Mouse (Mus musculus) kidney, adult 8-10 months (tissue): ENCODE measurements around the gene Grb2.

Source experiments
- DNase-seq, 2 experiments: peaks; one replicate each; pipeline ENCODE4 v3.0.0; 2022

Gene Grb2

GRCm38 (mm10) chr11:115643265-115643664 is 65.1 kb downstream of the Grb2 start:
- no peak for DNase-seq

GRCm38 (mm10) chr11:115642705-115643104 is 65.7 kb downstream of the Grb2 start:
- no peak for DNase-seq

- no peak for DNase-seq
Measured at GRCm38 (mm10) chr11:115641664-115642036, 66.7 kb downstream of the Grb2 start.

- no peak for DNase-seq
Measured at GRCm38 (mm10) chr11:115640978-115641663, 67.3 kb downstream of the Grb2 start.

- no peak for DNase-seq
Measured at GRCm38 (mm10) chr11:115640311-115640828, 68.0 kb downstream of the Grb2 start.

GRCm38 (mm10) chr11:115639540-115639939 is 68.9 kb downstream of the Grb2 start:
- DNase-seq: no peak

- DNase-seq: no peak
Measured at GRCm38 (mm10) chr11:115638498-115639409, 69.6 kb downstream of the Grb2 start.

GRCm38 (mm10) chr11:115636960-115637359 is 71.4 kb downstream of the Grb2 start:
- DNase-seq: no peak

GRCm38 (mm10) chr11:115635484-115635883 is 72.9 kb downstream of the Grb2 start:
- DNase-seq: no peak

- DNase-seq: no peak
Measured at GRCm38 (mm10) chr11:115635041-115635440, 73.4 kb downstream of the Grb2 start.

GRCm38 (mm10) chr11:115634109-115634508 is 74.3 kb downstream of the Grb2 start:
- DNase-seq: no peak

- DNase-seq: no peak
Measured at GRCm38 (mm10) chr11:115632862-115633261, 75.5 kb downstream of the Grb2 start.

GRCm38 (mm10) chr11:115632247-115632646 is 76.2 kb downstream of the Grb2 start:
- no peak for DNase-seq

GRCm38 (mm10) chr11:115631505-115631890 is 76.9 kb downstream of the Grb2 start:
- peak in 1 of 2 experiments; percentile 72 for DNase-seq

- DNase-seq: no peak
Measured at GRCm38 (mm10) chr11:115630532-115631504, 77.6 kb downstream of the Grb2 start.

GRCm38 (mm10) chr11:115629734-115630531 is 78.5 kb downstream of the Grb2 start:
- no peak for DNase-seq

- DNase-seq: no peak
Measured at GRCm38 (mm10) chr11:115628465-115629101, 79.8 kb downstream of the Grb2 start.

GRCm38 (mm10) chr11:115627705-115628464 is 80.5 kb downstream of the Grb2 start, which contains the start of gene Slc25a19:
Gene Slc25a19, minus strand, starts transcription at chr11:115628295.
- peak; percentile 100 for DNase-seq

- no peak for DNase-seq
Measured at GRCm38 (mm10) chr11:115626824-115627616, 81.4 kb downstream of the Grb2 start.
